Mouse (Mus musculus) hindbrain, embryonic 15.5 days (tissue): ENCODE results near the gene Mcf2l. TPM values are rescaled to one million over a fixed set of nuclear protein-coding genes. Genes with fewer than 3 reads are reported as not detected.

Experiments used
- ATAC-seq: fragments of 200-750 bp; cut with Nextera tagmentation; 2 replicates; pipeline ENCODE4 v1.8.0; 2017; ENCODE audit warnings: low read depth, moderate number of reproducible peaks, moderate TSS enrichment; ENCODE audit not compliant: low FRiP score
- H3K27ac ChIP-seq: fragments of 300-500 bp; sonication (generic); replicated peaks from 2 replicates; pipeline ENCODE4 v1.5.1; 2015; ENCODE audit warnings: mild to moderate bottlenecking, inconsistent platforms
- H3K27me3 ChIP-seq: fragments of 300-500 bp; sonication (generic); 2 replicates; pipeline ENCODE4 v1.6.1; 2015; ENCODE audit warnings: control low read depth, inconsistent platforms
- H3K36me3 ChIP-seq: fragments of 300-500 bp; sonication (generic); 2 replicates; pipeline ENCODE4 v1.6.1; 2015; ENCODE audit warnings: control low read depth, inconsistent platforms
- H3K4me1 ChIP-seq: fragments of 300-500 bp; sonication (generic); replicated peaks from 2 replicates; pipeline ENCODE4 v1.6.1; 2015; ENCODE audit warnings: control low read depth, inconsistent platforms
- H3K4me2 ChIP-seq: fragments of 300-500 bp; sonication (generic); 2 replicates; pipeline ENCODE4 v1.6.1; 2015; ENCODE audit warnings: moderate library complexity, mild to moderate bottlenecking, inconsistent platforms
- H3K4me3 ChIP-seq: fragments of 300-500 bp; sonication (generic); 2 replicates; pipeline ENCODE4 v1.5.1; 2015; ENCODE audit warnings: mild to moderate bottlenecking, inconsistent platforms
- H3K9ac ChIP-seq: fragments of 300-500 bp; sonication (generic); 2 replicates; pipeline ENCODE4 v1.6.1; 2015; ENCODE audit warnings: inconsistent platforms
- H3K9me3 ChIP-seq: fragments of 300-500 bp; sonication (generic); 2 replicates; pipeline ENCODE4 v1.6.1; 2016; ENCODE audit warnings: control low read depth, inconsistent platforms
- WGBS: fragments of 180-500 bp; shearing (Covaris S2); methylation state at CpG from one replicate; pipeline ENCODE4 v1.1.7; 2015; 5-methylcytosine and 5-hydroxymethylcytosine counted together
- microRNA-seq: library from miRNA; unstranded; fragments of <30 nt; microRNA quantifications from one replicate; pipeline ENCODE4, GENCODE M21; 2016
- polyA plus RNA-seq: library from polyadenylated mRNA; unstranded; fragments of >200 nt; fragmentation: Nextera tagmentation; extraction: Ambion mirVana; gene quantifications from 2 replicates; pipeline ENCODE4 v1.2.1, GENCODE M21; 2015

The Mcf2l gene
- polyA plus RNA-seq, 1 experiment from 2014 or later: 155 TPM

- H3K27ac ChIP-seq: no peak overlapping the region
- WGBS: 82% methylated on average over 16 of the region's 16 CpGs
- no peaks in the 10 kb centered on the region for H3K36me3 ChIP-seq
- H3K9me3 ChIP-seq: no peaks in the 10 kb centered on the region
- no peaks in the 10 kb centered on the region for H3K4me1 ChIP-seq
- H3K27me3 ChIP-seq: no peaks in the 10 kb centered on the region
- H3K4me2 ChIP-seq: no peak overlapping the region
- ATAC-seq: no peak
- no peak overlapping the region for H3K4me3 ChIP-seq
- H3K9ac ChIP-seq: no peak overlapping the region
Observed at GRCm38 (mm10) chr8:13063112-13063511, 189.5 kb downstream of the Mcf2l start.

Small RNAs within 50 kb of the gene (microRNA-seq; reads per million reads assigned to microRNA genes)
- gene Gm38671: 1.7 reads per million

Other genes starting within 250 kb of the Mcf2l start
- 38.4 and 39.0 TPM in 2 replicates for gene Tubgcp3, start 201.6 kb upstream of the Mcf2l start, polyA plus RNA-seq
- 14.1 and 15.6 TPM in 2 replicates for gene Atp11a, start 116.8 kb upstream of the Mcf2l start, polyA plus RNA-seq
- 0.10 TPM in 1 of 2 replicates, not detected in the other for gene F7, start 152.2 kb downstream of the Mcf2l start, polyA plus RNA-seq
- gene F10, start 163.5 kb downstream of the Mcf2l start, polyA plus RNA-seq: 0.17 and 0.31 TPM in 2 replicates
- 0.84 and 1.1 TPM in 2 replicates for gene Proz, start 187.1 kb downstream of the Mcf2l start, polyA plus RNA-seq
- 40.4 TPM in 2 replicates for gene Pcid2, start 231.7 kb downstream of the Mcf2l start, polyA plus RNA-seq
- 68.2 and 69.8 TPM in 2 replicates for gene Cul4a, start 231.8 kb downstream of the Mcf2l start, polyA plus RNA-seq